Mouse (Mus musculus): ENCODE results near the gene Dtx2. TPM values are rescaled to one million over a fixed set of nuclear protein-coding genes. Genes with fewer than 3 reads are reported as not detected.

Dtx2 gene
- polyA plus RNA-seq, 1 experiment from 2014 or later = 22.9 TPM

GRCm38 (mm10) chr5:136075076-136075475 is 80.5 kb downstream of the Dtx2 start:
- Histone ChIP-seq H3K4me1 (peaks cover 6% of the 10 kb centered on the region; the same call in 1 of the 2 replicates), H3K4me2 (no peak overlapping the region), H3K4me3 (replicated peaks) (no peak overlapping the region), H3K27ac (no peak overlapping the region), H3K27me3 (replicated peaks) (no peaks in the 10 kb centered on the region), H3K9ac (no peak overlapping the region), H3K9me3 (no peaks in the 10 kb centered on the region), H3K36me3 (no peaks in the 10 kb centered on the region)
- 89% methylated on average over 5 of the region's 5 CpGs for WGBS
- no peak for ATAC-seq (ENCODE audit: insufficient read depth, low FRiP score, low read depth)

GRCm38 (mm10) chr5:136076284-136076683 is 81.7 kb downstream of the Dtx2 start:
- Histone ChIP-seq H3K27ac (no peak overlapping the region), H3K4me3 (replicated peaks) (no peak overlapping the region), H3K4me1 (peaks cover 6% of the 10 kb centered on the region; the same call in 1 of the 2 replicates), H3K9ac (no peak overlapping the region), H3K36me3 (no peaks in the 10 kb centered on the region), H3K4me2 (no peak overlapping the region), H3K9me3 (no peaks in the 10 kb centered on the region), H3K27me3 (replicated peaks) (no peaks in the 10 kb centered on the region)
- ATAC-seq (ENCODE audit: insufficient read depth, low FRiP score, low read depth) = no peak
- 24% methylated on average over 7 of the region's 7 CpGs for WGBS

GRCm38 (mm10) chr5:136077001-136077550 is 82.5 kb downstream of the Dtx2 start:
- H3K4me2 ChIP-seq = no peak overlapping the region
- peak overlapping the region; percentile 23; the same call in 1 of the 2 replicates for H3K27ac ChIP-seq
- no peak overlapping the region for H3K4me3 ChIP-seq (replicated peaks)
- 73% methylated on average over 9 of the region's 9 CpGs for WGBS
- H3K27me3 ChIP-seq (replicated peaks) = no peaks in the 10 kb centered on the region
- H3K9me3 ChIP-seq = no peaks in the 10 kb centered on the region
- H3K9ac ChIP-seq = no peak overlapping the region
- ATAC-seq (ENCODE audit: insufficient read depth, low FRiP score, low read depth) = no peak
- H3K4me1 ChIP-seq = peaks cover 6% of the 10 kb centered on the region; the same call in 1 of the 2 replicates
- H3K36me3 ChIP-seq = no peaks in the 10 kb centered on the region

GRCm38 (mm10) chr5:136078136-136078535 is 83.5 kb downstream of the Dtx2 start:
- H3K27ac ChIP-seq = no peak overlapping the region
- H3K9ac ChIP-seq = no peak overlapping the region
- H3K36me3 ChIP-seq = no peaks in the 10 kb centered on the region
- H3K27me3 ChIP-seq (replicated peaks) = no peaks in the 10 kb centered on the region
- WGBS = 85% methylated on average over 5 of the region's 5 CpGs
- H3K9me3 ChIP-seq = no peaks in the 10 kb centered on the region
- peaks cover 6% of the 10 kb centered on the region; the same call in 1 of the 2 replicates for H3K4me1 ChIP-seq
- no peak overlapping the region for H3K4me2 ChIP-seq
- no peak for ATAC-seq (ENCODE audit: insufficient read depth, low FRiP score, low read depth)
- no peak overlapping the region for H3K4me3 ChIP-seq (replicated peaks)

- Histone ChIP-seq H3K9ac (no peak overlapping the region), H3K27ac (no peak overlapping the region)
Measured at GRCm38 (mm10) chr5:136082345-136082744, 87.7 kb downstream of the Dtx2 start.

More at GRCm38 (mm10) chr5:136082345-136082744, 87.7 kb downstream of the Dtx2 start:
- H3K4me1 ChIP-seq = peaks cover 15% of the 10 kb centered on the region
- 82% methylated on average over 4 of the region's 4 CpGs for WGBS
- H3K27me3 ChIP-seq (replicated peaks) = no peaks in the 10 kb centered on the region
- no peak for ATAC-seq (ENCODE audit: insufficient read depth, low FRiP score, low read depth)
- H3K9me3 ChIP-seq = no peaks in the 10 kb centered on the region
- H3K4me3 ChIP-seq (replicated peaks) = no peak overlapping the region
- no peak overlapping the region for H3K4me2 ChIP-seq
- H3K36me3 ChIP-seq = no peaks in the 10 kb centered on the region

Other genes starting within 250 kb of the Dtx2 start
- 0.30 and 0.36 TPM in 2 replicates for gene Styxl1, start 216.4 kb upstream of the Dtx2 start, polyA plus RNA-seq (2015; fragmentation: Nextera tagmentation; extraction: Ambion mirVana)
- 496 and 553 TPM in 2 replicates for gene Mdh2, start 216.3 kb upstream of the Dtx2 start, polyA plus RNA-seq (2015; fragmentation: Nextera tagmentation; extraction: Ambion mirVana)
- gene Srrm3, start 187.9 kb upstream of the Dtx2 start, polyA plus RNA-seq (2015; fragmentation: Nextera tagmentation; extraction: Ambion mirVana) = 2.9 and 4.2 TPM in 2 replicates
- 291 and 451 TPM in 2 replicates for gene Hspb1, start 106.9 kb upstream of the Dtx2 start, polyA plus RNA-seq (2015; fragmentation: Nextera tagmentation; extraction: Ambion mirVana)
- 167 and 173 TPM in 2 replicates for gene Ywhag, start 60.2 kb upstream of the Dtx2 start, polyA plus RNA-seq (2015; fragmentation: Nextera tagmentation; extraction: Ambion mirVana)
- 3.4 TPM in 2 replicates for gene Ssc4d, start 20.3 kb upstream of the Dtx2 start, polyA plus RNA-seq (2015; fragmentation: Nextera tagmentation; extraction: Ambion mirVana)
- 1.7 TPM in 2 replicates for gene Zp3, start 14.7 kb upstream of the Dtx2 start, polyA plus RNA-seq (2015; fragmentation: Nextera tagmentation; extraction: Ambion mirVana)
- 30.3 and 37.0 TPM in 2 replicates for gene Upk3b, start 43.7 kb downstream of the Dtx2 start, polyA plus RNA-seq (2015; fragmentation: Nextera tagmentation; extraction: Ambion mirVana)
- gene Upk3bl, start 59.7 kb downstream of the Dtx2 start, polyA plus RNA-seq (2015; fragmentation: Nextera tagmentation; extraction: Ambion mirVana) = 72.2 and 117 TPM in 2 replicates
- gene Rasa4, start 89.1 kb downstream of the Dtx2 start, polyA plus RNA-seq (2015; fragmentation: Nextera tagmentation; extraction: Ambion mirVana) = 9.3 and 10.4 TPM in 2 replicates
- gene Polr2j, start 121.8 kb downstream of the Dtx2 start, polyA plus RNA-seq (2015; fragmentation: Nextera tagmentation; extraction: Ambion mirVana) = 209 and 218 TPM in 2 replicates
- 27.2 and 28.5 TPM in 2 replicates for gene Lrwd1, start 141.3 kb downstream of the Dtx2 start, polyA plus RNA-seq (2015; fragmentation: Nextera tagmentation; extraction: Ambion mirVana)
- 16.5 and 17.1 TPM in 2 replicates for gene Alkbh4, start 141.3 kb downstream of the Dtx2 start, polyA plus RNA-seq (2015; fragmentation: Nextera tagmentation; extraction: Ambion mirVana)
- gene Orai2, start 175.9 kb downstream of the Dtx2 start, polyA plus RNA-seq (2015; fragmentation: Nextera tagmentation; extraction: Ambion mirVana) = 7.0 and 7.5 TPM in 2 replicates
- 36.8 and 41.7 TPM in 2 replicates for gene Prkrip1, start 204.2 kb downstream of the Dtx2 start, polyA plus RNA-seq (2015; fragmentation: Nextera tagmentation; extraction: Ambion mirVana)

All from stomach, embryonic 15.5 days (tissue).